Mouse (Mus musculus): ENCODE data around the gene Xpnpep1. TPM values are rescaled to one million over a fixed set of nuclear protein-coding genes. Genes with fewer than 3 reads are reported as not detected.

The Xpnpep1 gene
- polyA plus RNA-seq (2011; ENCODE audit: insufficient read length, low read depth, missing spikeins): 92.1 and 102 TPM in 2 replicates

GRCm38 (mm10) chr19:53040164-53041132 lies at the start of gene Xpnpep1:
Gene Xpnpep1 (minus strand): TSS chr19:53040214.
- Histone ChIP-seq H3K4me3 (ENCODE audit: insufficient read depth, low read length) (no peak within 1 kb of the TSS), H3K27ac (ENCODE audit: insufficient read depth, low read length) (peak within 1 kb of the TSS; percentile 49), H3K4me1 (ENCODE audit: control insufficient read depth, insufficient read depth, low read length) (peaks cover 8% of the 10 kb centered on the region)
- TF ChIP-seq POLR2A (IDR thresholded peaks at IDR 0.05; ENCODE audit: low read depth, low read length) (no peak), CTCF (IDR thresholded peaks at IDR 0.05; ENCODE audit: borderline replicate concordance, insufficient read depth, low read length) (no peak)

GRCm38 (mm10) chr19:53087268-53088143 lies 47.5 kb upstream of the Xpnpep1 start:
- no peak overlapping the region for H3K27ac ChIP-seq (ENCODE audit: insufficient read depth, low read length)
- H3K4me1 ChIP-seq (ENCODE audit: control insufficient read depth, insufficient read depth, low read length): no peaks in the 10 kb centered on the region
- no peak overlapping the region for H3K4me3 ChIP-seq (ENCODE audit: insufficient read depth, low read length)
- TF ChIP-seq POLR2A (IDR thresholded peaks at IDR 0.05; ENCODE audit: low read depth, low read length): no peak
- TF ChIP-seq CTCF (IDR thresholded peaks at IDR 0.05; ENCODE audit: borderline replicate concordance, insufficient read depth, low read length): no peak

GRCm38 (mm10) chr19:53086861-53087260 lies 46.8 kb upstream of the Xpnpep1 start:
- no peak overlapping the region for H3K27ac ChIP-seq (ENCODE audit: insufficient read depth, low read length)
- H3K4me3 ChIP-seq (ENCODE audit: insufficient read depth, low read length): no peak overlapping the region

GRCm38 (mm10) chr19:53084735-53085134 lies 44.7 kb upstream of the Xpnpep1 start:
- Histone ChIP-seq H3K4me3 (ENCODE audit: insufficient read depth, low read length) (no peak overlapping the region), H3K27ac (ENCODE audit: insufficient read depth, low read length) (no peak overlapping the region), H3K4me1 (ENCODE audit: control insufficient read depth, insufficient read depth, low read length) (peaks cover 8% of the 10 kb centered on the region; the same call in 1 of the 2 replicates)
- no peak for TF ChIP-seq POLR2A (IDR thresholded peaks at IDR 0.05; ENCODE audit: low read depth, low read length)
- TF ChIP-seq CTCF (IDR thresholded peaks at IDR 0.05; ENCODE audit: borderline replicate concordance, insufficient read depth, low read length): no peak

More at GRCm38 (mm10) chr19:53086861-53087260, 46.8 kb upstream of the Xpnpep1 start:
- no peak for TF ChIP-seq POLR2A (IDR thresholded peaks at IDR 0.05; ENCODE audit: low read depth, low read length)
- no peak for TF ChIP-seq CTCF (IDR thresholded peaks at IDR 0.05; ENCODE audit: borderline replicate concordance, insufficient read depth, low read length)
- no peaks in the 10 kb centered on the region for H3K4me1 ChIP-seq (ENCODE audit: control insufficient read depth, insufficient read depth, low read length)

GRCm38 (mm10) chr19:53082862-53083261 lies 42.8 kb upstream of the Xpnpep1 start:
- H3K4me1 ChIP-seq (ENCODE audit: control insufficient read depth, insufficient read depth, low read length): peaks cover 8% of the 10 kb centered on the region; the same call in 1 of the 2 replicates
- H3K4me3 ChIP-seq (ENCODE audit: insufficient read depth, low read length): no peak overlapping the region
- TF ChIP-seq CTCF (IDR thresholded peaks at IDR 0.05; ENCODE audit: borderline replicate concordance, insufficient read depth, low read length): no peak
- no peak for TF ChIP-seq POLR2A (IDR thresholded peaks at IDR 0.05; ENCODE audit: low read depth, low read length)
- no peak overlapping the region for H3K27ac ChIP-seq (ENCODE audit: insufficient read depth, low read length)

- Histone ChIP-seq H3K4me1 (ENCODE audit: control insufficient read depth, insufficient read depth, low read length) (peaks cover 8% of the 10 kb centered on the region; the same call in 1 of the 2 replicates), H3K27ac (ENCODE audit: insufficient read depth, low read length) (no peak overlapping the region), H3K4me3 (ENCODE audit: insufficient read depth, low read length) (no peak overlapping the region)
- TF ChIP-seq POLR2A (IDR thresholded peaks at IDR 0.05; ENCODE audit: low read depth, low read length) (no peak), CTCF (IDR thresholded peaks at IDR 0.05; ENCODE audit: borderline replicate concordance, insufficient read depth, low read length) (no peak)
These were observed 41.3 kb upstream of the Xpnpep1 start for GRCm38 (mm10) chr19:53081339-53081738.

- TF ChIP-seq CTCF (IDR thresholded peaks at IDR 0.05; ENCODE audit: borderline replicate concordance, insufficient read depth, low read length) (no peak), POLR2A (IDR thresholded peaks at IDR 0.05; ENCODE audit: low read depth, low read length) (no peak)
- peaks cover 8% of the 10 kb centered on the region; the same call in 1 of the 2 replicates for H3K4me1 ChIP-seq (ENCODE audit: control insufficient read depth, insufficient read depth, low read length)
- no peak overlapping the region for H3K4me3 ChIP-seq (ENCODE audit: insufficient read depth, low read length)
- no peak overlapping the region for H3K27ac ChIP-seq (ENCODE audit: insufficient read depth, low read length)
These were observed 40.9 kb upstream of the Xpnpep1 start for GRCm38 (mm10) chr19:53080921-53081320.

GRCm38 (mm10) chr19:53080487-53080886 lies 40.5 kb upstream of the Xpnpep1 start:
- TF ChIP-seq POLR2A (IDR thresholded peaks at IDR 0.05; ENCODE audit: low read depth, low read length): no peak
- no peak for TF ChIP-seq CTCF (IDR thresholded peaks at IDR 0.05; ENCODE audit: borderline replicate concordance, insufficient read depth, low read length)
- Histone ChIP-seq H3K4me3 (ENCODE audit: insufficient read depth, low read length) (no peak overlapping the region), H3K4me1 (ENCODE audit: control insufficient read depth, insufficient read depth, low read length) (peaks cover 8% of the 10 kb centered on the region; the same call in 1 of the 2 replicates), H3K27ac (ENCODE audit: insufficient read depth, low read length) (no peak overlapping the region)

GRCm38 (mm10) chr19:53080026-53080425 lies 40.0 kb upstream of the Xpnpep1 start:
- Histone ChIP-seq H3K4me3 (ENCODE audit: insufficient read depth, low read length) (no peak overlapping the region), H3K27ac (ENCODE audit: insufficient read depth, low read length) (no peak overlapping the region), H3K4me1 (ENCODE audit: control insufficient read depth, insufficient read depth, low read length) (peaks cover 8% of the 10 kb centered on the region; the same call in 1 of the 2 replicates)
- TF ChIP-seq POLR2A (IDR thresholded peaks at IDR 0.05; ENCODE audit: low read depth, low read length) (no peak), CTCF (IDR thresholded peaks at IDR 0.05; ENCODE audit: borderline replicate concordance, insufficient read depth, low read length) (no peak)
